Mouse (Mus musculus) lung, adult 2 months (tissue): ENCODE results near the gene Ccdc136.

ENCODE experiments used
- CTCF ChIP-seq: fragments of 200-500 bp; IDR thresholded peaks from 2 replicates; pipeline ENCODE4 v1.5.1; 2011; ENCODE audit warnings: mild to moderate bottlenecking, low read length, control low read depth; ENCODE audit not compliant: insufficient read depth
- POLR2A ChIP-seq: fragments of 200-500 bp; IDR thresholded peaks from 2 replicates; pipeline ENCODE4 v1.6.1; 2011; ENCODE audit warnings: low read depth, mild to moderate bottlenecking, control low read depth, low read length, borderline replicate concordance; ENCODE audit errors: extremely low read depth

DNA sequence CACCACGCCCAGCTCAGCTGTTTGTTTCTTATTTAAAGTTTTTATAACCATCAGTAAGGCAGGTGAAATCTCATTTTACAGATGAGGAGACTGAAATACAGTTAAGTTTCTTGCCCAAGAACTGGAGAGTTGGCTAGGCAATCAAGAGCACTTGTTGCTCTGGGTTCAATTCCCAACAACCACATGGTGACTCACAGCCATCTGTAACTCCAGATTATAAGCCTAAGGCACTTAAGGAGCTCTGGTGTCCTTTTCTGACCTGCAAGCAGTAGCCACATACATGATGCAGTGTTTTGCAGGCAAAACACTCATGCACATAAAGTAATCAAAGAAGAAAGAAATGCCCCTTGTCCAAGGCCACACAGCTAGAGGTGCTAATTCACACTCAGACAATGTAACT, 30.8 kb upstream of the Ccdc136 start:
- TF ChIP-seq CTCF (no peak), POLR2A (no peak)
